Mouse (Mus musculus): ENCODE measurements at regions not wholly inside any gene's neighbourhood (a gene's known extent, or its start where the extent isn't known, plus 50 kb on each side); places are given as distances from the start of the nearest gene placed in this dataset.

DNA sequence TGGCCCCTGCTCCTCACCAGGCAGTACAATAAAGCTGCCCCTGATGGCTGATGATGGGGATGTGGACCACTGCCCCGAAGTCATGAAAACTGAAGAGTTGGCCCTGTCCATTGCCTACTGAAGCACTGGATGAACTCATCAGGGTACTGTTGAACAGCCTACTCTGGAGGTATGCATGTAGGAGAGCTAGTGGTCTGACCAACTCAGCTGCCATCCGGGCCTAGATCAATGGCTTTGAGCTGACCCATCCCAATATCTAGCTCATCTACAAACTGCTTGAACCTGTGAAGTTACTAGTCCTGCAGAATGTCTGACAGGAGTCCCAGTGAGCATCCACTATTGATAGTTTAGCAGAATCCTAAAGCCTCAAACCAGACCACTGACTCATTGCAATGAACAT lies 672.6 kb upstream of the Acvr2a start:
- TF ChIP-seq CTCF (IDR thresholded peaks at IDR 0.05; ENCODE audit: low read depth) (no peak), EP300 (optimal IDR thresholded peaks at IDR 0.05) (no peak)

Data from stomach, postnatal 0 days (tissue).